Mouse (Mus musculus) T-helper 17 cell (primary cell): Measurements from ENCODE around the gene Ahnak.

Experiments
- in situ Hi-C, 2 experiments: fragments of 300-600 bp; cut with MboI, MseI; formaldehyde crosslinking; loops; 1 replicate in 1 of 2; 2 replicates in 1 of 2; pipeline ENCODE4 v1.15.1; 2025; ENCODE audit warnings: high pct_unique_total_duplicates in 2 of 2

Gene Ahnak

GRCm38 (mm10) chr19:8989066-8989566, at the start of gene Ahnak:
Gene Ahnak, plus strand, starts transcription at chr19:8989284.
- in situ Hi-C loops: loop anchor here in 1 of 2 experiments (10.0 kb wide), 1 partner anchor 1494 kb away; the partner anchor contains the start of gene Atl3

GRCm38 (mm10) chr19:8940526-8941133, 48.5 kb upstream of the Ahnak start:
- in situ Hi-C loops: loop anchor here in 1 of 2 experiments (5.0 kb wide), 1 partner anchor 48 kb away; the partner anchor contains the start of gene Ints5

GRCm38 (mm10) chr19:8941136-8941514, 48.0 kb upstream of the Ahnak start:
- in situ Hi-C loops: loop anchor here in 1 of 2 experiments (5.0 kb wide), 1 partner anchor 49 kb away; the partner anchor contains the start of gene Ints5

GRCm38 (mm10) chr19:8941515-8942217, 47.4 kb upstream of the Ahnak start, which contains the start of gene Mta2:
Gene Mta2, plus strand, starts transcription at chr19:8941875.
- in situ Hi-C loops: loop anchor here in 1 of 2 experiments (5.0 kb wide), 1 partner anchor 49 kb away; the partner anchor contains the start of gene Ints5

- in situ Hi-C loops: loop anchor here in 1 of 2 experiments (5.0 kb wide), 1 partner anchor 50 kb away; the partner anchor contains the start of gene Ints5
Measured at GRCm38 (mm10) chr19:8942276-8942964, 46.7 kb upstream of the Ahnak start.

- in situ Hi-C loops: loop anchor here in 1 of 2 experiments (5.0 kb wide), 1 partner anchor 51 kb away; the partner anchor contains the start of gene Ints5
Measured at GRCm38 (mm10) chr19:8943047-8943446, 46.0 kb upstream of the Ahnak start.

GRCm38 (mm10) chr19:8944062-8944461, 45.0 kb upstream of the Ahnak start:
- in situ Hi-C loops: loop anchor here in 1 of 2 experiments (5.0 kb wide), 1 partner anchor 52 kb away; the partner anchor contains the start of gene Ints5

GRCm38 (mm10) chr19:8944750-8945149, 44.3 kb upstream of the Ahnak start:
- in situ Hi-C loops: loop anchor here in 1 of 2 experiments (5.0 kb wide), 1 partner anchor 52 kb away; the partner anchor contains the start of gene Ints5

GRCm38 (mm10) chr19:8945251-8945650, 43.8 kb upstream of the Ahnak start:
- in situ Hi-C loops: no loop called here

- in situ Hi-C loops: no loop called here
Measured at GRCm38 (mm10) chr19:8946929-8947328, 42.2 kb upstream of the Ahnak start.

GRCm38 (mm10) chr19:8950190-8950589, 38.9 kb upstream of the Ahnak start:
- in situ Hi-C loops: no loop called here

- in situ Hi-C loops: no loop called here
Measured at GRCm38 (mm10) chr19:8952241-8952640, 36.8 kb upstream of the Ahnak start.

GRCm38 (mm10) chr19:8953135-8954039, 35.7 kb upstream of the Ahnak start, which contains the start of gene Tut1:
Gene Tut1, plus strand, starts transcription at chr19:8953847.
- in situ Hi-C loops: no loop called here

- in situ Hi-C loops: no loop called here
Measured at GRCm38 (mm10) chr19:8954171-8954570, 34.9 kb upstream of the Ahnak start.

- in situ Hi-C loops: no loop called here
Measured at GRCm38 (mm10) chr19:8962256-8962655, 26.8 kb upstream of the Ahnak start.

- in situ Hi-C loops: no loop called here
Measured at GRCm38 (mm10) chr19:8965075-8965474, 24.0 kb upstream of the Ahnak start.

GRCm38 (mm10) chr19:8965771-8966170, 23.3 kb upstream of the Ahnak start:
- in situ Hi-C loops: no loop called here

GRCm38 (mm10) chr19:8966198-8966589, 22.9 kb upstream of the Ahnak start:
- in situ Hi-C loops: no loop called here

GRCm38 (mm10) chr19:8966590-8967372, 22.3 kb upstream of the Ahnak start, which contains the start of gene Eef1g:
Gene Eef1g, plus strand, starts transcription at chr19:8967041.
- in situ Hi-C loops: no loop called here

- in situ Hi-C loops: no loop called here
Measured at GRCm38 (mm10) chr19:8967373-8967743, 21.7 kb upstream of the Ahnak start.
